Mouse (Mus musculus): Measurements from ENCODE around the gene Tcf25. TPM values are rescaled to one million over a fixed set of nuclear protein-coding genes. Genes with fewer than 3 reads are reported as not detected.

Tcf25 gene
- total RNA-seq, 2 experiments from 2014 or later: 161 to 167 TPM

DNA sequence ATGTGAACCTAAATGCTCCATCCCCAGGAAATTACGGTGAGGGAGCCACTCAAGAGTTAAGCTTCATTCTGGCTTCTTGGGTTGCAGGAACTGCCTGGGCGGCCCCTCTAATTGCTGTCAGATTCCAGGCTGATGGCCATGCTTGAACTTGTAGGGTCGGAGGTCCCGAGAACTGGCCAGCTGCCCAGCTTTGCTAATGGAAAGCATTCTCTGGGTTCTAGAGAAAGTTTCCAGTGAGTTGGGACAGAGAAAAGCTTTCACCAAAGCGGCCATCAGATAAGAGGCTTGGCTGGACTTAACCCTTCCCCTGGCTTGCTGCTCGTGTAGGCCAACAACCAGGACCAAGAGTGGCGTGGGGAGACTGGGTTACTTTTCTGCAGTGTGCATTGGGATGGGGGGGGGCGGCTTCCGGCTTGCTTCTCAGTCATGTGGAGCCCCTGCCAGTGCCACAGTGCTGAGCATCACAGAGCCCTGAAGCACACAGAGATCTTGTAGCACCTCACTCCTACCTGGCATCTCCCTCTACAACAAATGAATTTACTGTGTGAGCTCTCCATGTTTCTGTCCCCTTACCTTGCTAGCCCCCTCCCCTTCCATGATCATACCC is 25.2 kb upstream of the Tcf25 start:
- intact Hi-C loops (cut with DNase I): no loop called here

GRCm38 (mm10) chr8:123349073-123349472 is 24.5 kb upstream of the Tcf25 start:
- DNase-seq: no peak

More for the DNA sequence above, 25.2 kb upstream of the Tcf25 start:
- DNase-seq: peak; percentile 77 to 81

DNA sequence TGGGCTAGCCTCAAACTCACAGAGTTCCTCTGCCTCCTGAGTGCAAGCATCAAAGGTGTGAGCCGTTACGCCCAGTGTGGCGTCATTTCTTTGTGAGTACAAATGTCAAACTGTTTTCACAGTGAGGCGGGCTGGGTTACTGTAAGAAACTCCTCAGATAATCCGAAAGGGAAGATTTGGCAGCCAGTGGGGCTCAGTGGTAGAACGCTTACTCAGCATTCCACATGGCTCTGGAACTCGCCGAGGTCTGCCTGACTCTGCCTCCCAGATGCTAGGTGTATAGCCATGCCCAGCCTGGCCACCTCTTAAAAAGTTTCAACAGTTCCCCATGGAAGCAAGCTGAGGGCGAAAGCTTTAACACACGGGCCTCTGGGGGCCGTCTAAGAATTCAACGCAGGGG is 21.4 kb upstream of the Tcf25 start:
- intact Hi-C loops (cut with DNase I): no loop called here
- no peak for DNase-seq

More at GRCm38 (mm10) chr8:123349073-123349472, 24.5 kb upstream of the Tcf25 start:
- intact Hi-C loops (cut with DNase I): no loop called here

- intact Hi-C loops (cut with DNase I): no loop called here
- DNase-seq: peak; percentile 36 to 41
Observed at GRCm38 (mm10) chr8:123352786-123353185, 20.8 kb upstream of the Tcf25 start.

DNA sequence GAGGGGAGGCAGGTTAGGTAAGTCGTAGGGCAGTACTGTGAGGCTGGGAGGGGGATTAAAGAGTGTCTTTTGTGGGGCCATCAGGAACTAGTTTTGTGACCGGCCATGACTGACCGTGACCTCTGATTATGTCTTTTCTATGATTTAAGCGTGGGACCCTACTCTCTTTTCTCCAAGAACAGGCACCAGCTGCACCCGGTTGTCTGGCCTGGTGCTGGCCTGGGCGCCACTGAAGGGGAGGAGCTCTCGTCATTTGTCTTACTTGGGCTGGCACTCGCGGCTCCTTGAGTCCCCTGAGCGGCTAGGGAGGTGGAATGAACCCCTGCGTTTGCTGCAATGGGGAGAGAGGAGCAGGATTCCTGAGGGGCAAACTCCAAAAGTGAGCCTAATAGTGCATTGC is 20.3 kb upstream of the Tcf25 start:
- DNase-seq: no peak
- intact Hi-C loops (cut with DNase I): no loop called here

GRCm38 (mm10) chr8:123361082-123361739 is 12.3 kb upstream of the Tcf25 start:
- DNase-seq: peak; percentile 77 to 89
- intact Hi-C loops (cut with DNase I): loop anchor here (1.0 kb wide), 1 partner anchor 42 kb away; no protein-coding TSS in a partner anchor

DNA sequence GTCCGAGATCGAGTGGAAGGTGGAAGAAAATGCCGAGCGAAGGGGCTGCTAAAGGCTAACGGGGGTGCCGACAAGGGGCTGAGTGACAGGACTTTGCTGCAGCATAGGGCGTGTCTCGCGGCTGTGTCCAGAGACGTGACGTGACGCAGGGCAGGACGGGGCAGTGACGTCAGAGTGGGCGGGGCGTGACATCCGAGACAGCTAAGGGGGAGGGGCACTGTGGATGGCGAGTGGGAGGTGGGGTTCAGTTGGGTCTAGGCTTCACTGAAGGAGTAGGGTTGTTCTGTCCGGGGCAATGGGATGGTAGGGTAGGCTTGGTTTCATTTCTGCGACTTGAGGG is 656 bp downstream of the Tcf25 start:
- peak; percentile 95 to 97 for DNase-seq
- intact Hi-C loops (cut with DNase I): loop anchor here (2.0 kb wide), 1 partner anchor 69 kb away; no protein-coding TSS in a partner anchor

GRCm38 (mm10) chr8:123375701-123376100 is 2.1 kb downstream of the Tcf25 start:
- intact Hi-C loops (cut with DNase I): loop anchor here (2.0 kb wide), 1 partner anchor 67 kb away; no protein-coding TSS in a partner anchor
- DNase-seq: no peak

- DNase-seq: no peak
- intact Hi-C loops (cut with DNase I): no loop called here
Observed at GRCm38 (mm10) chr8:123376106-123376505, 2.6 kb downstream of the Tcf25 start.

DNA sequence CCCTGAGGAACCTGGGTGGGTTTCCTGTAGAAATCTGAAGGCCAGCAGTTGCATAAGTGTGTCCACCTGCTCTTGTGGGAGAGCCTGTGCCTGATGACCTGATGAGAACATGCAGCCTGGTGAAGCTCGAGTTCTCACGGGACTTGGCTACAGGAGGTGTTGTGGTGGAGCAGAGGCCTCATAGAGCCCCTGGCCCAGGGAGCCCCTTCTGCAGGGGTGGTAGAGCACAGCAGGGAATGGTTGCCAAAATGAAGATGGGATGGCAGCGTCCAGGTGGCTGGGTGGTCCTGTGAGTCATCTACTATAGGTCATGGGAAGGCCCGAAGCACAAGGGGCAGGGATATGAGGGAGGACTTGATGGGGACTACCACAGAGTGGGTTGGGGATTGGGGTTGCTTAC is 8.2 kb downstream of the Tcf25 start:
- DNase-seq: no peak
- intact Hi-C loops (cut with DNase I): no loop called here

DNA sequence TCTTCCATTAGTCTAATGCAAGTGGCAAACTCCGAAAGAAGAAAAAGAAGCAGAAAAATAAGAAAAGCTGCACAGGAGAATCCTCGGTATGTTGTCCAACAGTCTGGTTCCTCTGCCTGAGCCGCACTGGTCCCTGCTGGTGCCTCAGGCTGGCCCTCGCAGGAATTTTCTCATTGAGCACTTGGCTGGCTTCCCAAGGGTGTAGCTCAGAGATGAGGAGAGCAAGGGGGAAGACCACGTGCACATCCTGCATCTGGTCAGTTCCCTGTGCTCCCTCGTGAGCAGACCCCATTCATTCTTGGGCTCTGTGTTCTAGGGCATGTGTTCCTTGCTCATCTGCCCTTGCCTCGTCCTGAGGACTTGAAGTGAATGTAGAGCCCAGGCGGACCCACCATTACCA is 9.0 kb downstream of the Tcf25 start:
- no peak for DNase-seq
- intact Hi-C loops (cut with DNase I): no loop called here

DNA sequence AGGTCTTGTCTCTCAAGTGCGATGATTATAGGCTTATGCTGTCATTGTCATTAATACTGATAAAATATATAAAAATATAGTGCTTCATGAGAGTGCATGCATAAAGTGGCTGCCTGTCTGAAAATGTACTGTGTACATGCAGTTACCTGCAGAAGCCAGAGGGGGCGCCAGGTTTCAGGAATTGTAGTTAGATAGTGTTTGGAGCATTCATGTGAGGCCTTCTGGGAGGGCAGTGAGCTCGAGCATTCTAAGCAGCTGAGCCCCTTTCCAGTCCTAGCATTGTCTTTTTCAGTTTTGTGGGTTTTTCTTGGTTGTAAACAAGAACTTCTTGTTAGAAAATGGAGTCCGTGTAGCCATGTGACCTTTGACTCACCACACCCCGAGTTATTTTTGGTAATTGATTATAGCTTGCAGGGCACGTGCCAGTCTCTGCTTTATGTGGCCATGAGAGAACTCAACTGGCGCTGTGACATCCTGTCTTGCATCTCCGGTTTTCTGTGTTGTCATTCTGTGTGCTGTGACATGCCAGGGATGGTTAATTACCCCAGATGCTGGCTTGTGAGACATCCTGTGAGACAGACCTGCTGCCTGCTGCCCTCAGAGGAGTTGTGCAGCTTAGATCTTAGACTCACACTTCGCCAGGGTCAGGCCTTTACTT is 11.5 kb downstream of the Tcf25 start:
- peak in 1 of 2 experiments; percentile 55 for DNase-seq
- intact Hi-C loops (cut with DNase I): no loop called here

DNA sequence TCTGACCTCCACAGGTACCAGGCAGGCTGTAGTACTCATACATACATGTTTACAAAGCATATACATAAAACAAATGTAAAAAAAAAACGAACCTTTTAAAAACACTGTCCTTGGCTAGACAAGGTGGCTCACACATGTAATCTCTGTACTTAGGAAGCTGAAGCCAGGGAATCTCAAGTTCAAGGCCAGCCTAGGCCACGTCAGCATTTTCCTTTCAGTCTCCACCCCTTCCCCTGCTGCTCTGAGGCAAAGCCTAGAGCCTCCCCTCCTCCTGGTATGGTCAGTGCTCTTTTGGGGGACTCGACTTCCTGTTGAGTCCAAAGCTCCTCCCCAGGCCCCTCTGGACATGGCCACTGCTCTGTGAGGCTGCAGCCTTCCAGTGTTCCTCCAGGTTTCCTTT is 13.5 kb downstream of the Tcf25 start:
- intact Hi-C loops (cut with DNase I): no loop called here
- DNase-seq: no peak

GRCm38 (mm10) chr8:123387801-123388200 is 14.2 kb downstream of the Tcf25 start:
- intact Hi-C loops (cut with DNase I): no loop called here
- DNase-seq: no peak

- intact Hi-C loops (cut with DNase I): no loop called here
- DNase-seq: no peak
Observed at GRCm38 (mm10) chr8:123389026-123389425, 15.5 kb downstream of the Tcf25 start.

- intact Hi-C loops (cut with DNase I): no loop called here
- DNase-seq: peak in 1 of 2 experiments; percentile 35
Observed at GRCm38 (mm10) chr8:123398308-123398707, 24.8 kb downstream of the Tcf25 start.

GRCm38 (mm10) chr8:123401936-123402335 is 28.4 kb downstream of the Tcf25 start:
- DNase-seq: no peak
- intact Hi-C loops (cut with DNase I): no loop called here

DNA sequence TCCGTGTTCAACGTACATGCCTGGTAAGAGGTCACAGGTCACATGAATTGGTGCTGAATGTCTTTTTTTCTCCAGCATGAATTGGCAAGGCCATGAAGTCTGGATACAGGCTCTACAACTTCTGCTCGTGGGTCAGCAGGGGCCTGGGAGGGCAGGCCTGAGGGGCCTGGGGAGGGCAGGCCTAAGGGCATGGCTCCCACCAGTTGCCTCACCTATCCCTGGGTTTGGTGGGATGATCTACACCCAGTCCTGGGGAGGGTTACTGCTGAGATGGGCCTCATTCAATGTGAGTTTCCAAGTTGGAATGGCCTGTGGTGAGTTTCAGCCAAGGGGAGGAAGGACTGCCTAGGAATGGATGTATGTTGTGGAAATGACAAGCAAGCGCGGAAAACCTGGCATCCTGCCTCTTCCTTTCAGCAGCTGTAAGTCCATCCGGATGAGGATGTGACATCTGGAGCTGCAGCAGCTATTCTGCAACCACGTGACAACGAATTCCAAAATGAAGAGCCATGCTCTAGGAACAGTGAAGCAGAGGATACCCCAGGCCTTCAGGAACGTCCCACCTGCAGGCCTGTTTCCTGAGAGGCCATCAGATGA is 29.3 kb downstream of the Tcf25 start:
- intact Hi-C loops (cut with DNase I): no loop called here
- peak; percentile 61 to 64 for DNase-seq

DNA sequence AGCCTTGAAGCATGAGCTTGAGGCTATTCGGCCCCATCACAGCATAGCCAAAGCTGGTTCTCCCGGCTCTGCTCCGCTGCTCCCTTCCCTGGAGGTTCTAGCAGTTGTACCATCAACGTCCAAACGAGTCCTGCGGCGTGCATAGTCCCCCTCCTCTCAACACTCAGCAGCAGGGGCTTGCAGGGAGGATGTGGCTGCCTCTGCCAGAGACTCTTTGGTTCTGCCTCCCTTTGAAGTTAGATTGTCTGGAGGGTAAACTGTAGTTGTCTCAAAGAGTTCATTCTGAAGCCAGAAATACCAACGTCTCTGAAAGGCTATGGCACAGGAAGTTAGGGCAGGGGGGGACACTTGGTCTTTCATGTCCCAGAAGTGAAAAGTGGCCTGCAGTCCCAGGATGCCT is 31.0 kb downstream of the Tcf25 start:
- intact Hi-C loops (cut with DNase I): no loop called here

DNA sequence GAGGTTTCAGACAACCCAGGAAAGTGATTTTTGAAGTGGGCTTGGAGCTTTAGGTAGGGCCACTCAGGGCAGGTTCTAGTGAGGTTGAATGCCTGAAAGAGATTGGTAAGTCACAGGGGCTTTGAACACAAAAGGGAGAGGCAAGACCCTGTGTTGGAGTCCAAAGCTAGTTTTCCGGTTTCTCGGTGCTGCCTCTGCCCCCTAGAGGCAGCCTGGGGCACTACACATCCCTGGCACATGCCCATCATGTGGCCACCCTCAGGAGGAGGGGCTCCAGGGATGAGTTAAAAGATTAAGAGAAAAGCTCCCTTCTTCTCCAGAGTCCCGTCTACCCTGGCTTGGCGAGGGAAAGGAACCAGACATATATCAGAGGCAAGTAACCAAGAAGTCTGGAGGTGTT is 33.2 kb downstream of the Tcf25 start, which contains the start of gene Mc1r:
Gene Mc1r (plus strand): TSS at position 322 of the 400 bp plus-strand sequence.
- intact Hi-C loops (cut with DNase I): no loop called here
- peak; percentile 53 to 74 for DNase-seq

More for the DNA sequence above, 31.0 kb downstream of the Tcf25 start:
- no peak for DNase-seq

GRCm38 (mm10) chr8:123407612-123408011 is 34.1 kb downstream of the Tcf25 start:
- DNase-seq: no peak
- intact Hi-C loops (cut with DNase I): no loop called here
